Mouse (Mus musculus): ENCODE data around the gene Gm21974. TPM values are rescaled to one million over a fixed set of nuclear protein-coding genes. Genes with fewer than 3 reads are reported as not detected.
"Not testable (repeated sequence)": the region's sequence is repeated elsewhere in the genome, so short reads cannot be mapped to it uniquely, and the experiment has no call there.

Gene Gm21974
- polyA plus RNA-seq, 1 experiment from 2014 or later: not detected

- not testable (repeated sequence) for H3K27ac ChIP-seq (replicated peaks); ATAC-seq (ENCODE audit: low FRiP score, low read depth); H3K9ac ChIP-seq; H3K4me3 ChIP-seq; H3K36me3 ChIP-seq; H3K27me3 ChIP-seq; H3K9me3 ChIP-seq; H3K4me2 ChIP-seq
- H3K4me1 ChIP-seq (replicated peaks): peaks cover 16% of the 10 kb centered on the region
- WGBS: 77% methylated on average over 4 of the region's 4 CpGs
These were observed 57.4 kb downstream of the Gm21974 start for GRCm38 (mm10) chr7:127837878-127838277.

GRCm38 (mm10) chr7:127837473-127837872 lies 57.8 kb downstream of the Gm21974 start:
- ATAC-seq (ENCODE audit: low FRiP score, low read depth): no peak
- peaks cover 12% of the 10 kb centered on the region for H3K4me1 ChIP-seq (replicated peaks)
- H3K4me3 ChIP-seq: no peak overlapping the region
- no peaks in the 10 kb centered on the region for H3K36me3 ChIP-seq
- no peak overlapping the region for H3K27ac ChIP-seq (replicated peaks)
- H3K27me3 ChIP-seq: no peaks in the 10 kb centered on the region
- WGBS: 94% methylated on average over 5 of the region's 5 CpGs
- H3K9ac ChIP-seq: no peak overlapping the region
- H3K4me2 ChIP-seq: no peak overlapping the region
- H3K9me3 ChIP-seq: no peaks in the 10 kb centered on the region

Other genes starting within 250 kb of the Gm21974 start
- 53.2 and 55.1 TPM in 2 replicates for gene Bcl7c, start 186.5 kb downstream of the Gm21974 start, polyA plus RNA-seq (2015; fragmentation: Nextera tagmentation; extraction: Ambion mirVana)
- gene Ctf1, start 182.7 kb downstream of the Gm21974 start, polyA plus RNA-seq (2015; fragmentation: Nextera tagmentation; extraction: Ambion mirVana): 3.8 and 5.4 TPM in 2 replicates
- gene Ctf2, start 163.3 kb downstream of the Gm21974 start, polyA plus RNA-seq (2015; fragmentation: Nextera tagmentation; extraction: Ambion mirVana): 0.14 and 0.35 TPM in 2 replicates
- gene Fbxl19, start 150.9 kb downstream of the Gm21974 start, polyA plus RNA-seq (2015; fragmentation: Nextera tagmentation; extraction: Ambion mirVana): 10.0 and 10.5 TPM in 2 replicates
- 9.2 and 10.4 TPM in 2 replicates for gene Orai3, start 125.6 kb downstream of the Gm21974 start, polyA plus RNA-seq (2015; fragmentation: Nextera tagmentation; extraction: Ambion mirVana)
- 20.0 and 20.1 TPM in 2 replicates for gene Setd1a, start 118.8 kb downstream of the Gm21974 start, polyA plus RNA-seq (2015; fragmentation: Nextera tagmentation; extraction: Ambion mirVana)
- gene Gm49388, start 109.8 kb downstream of the Gm21974 start, polyA plus RNA-seq (2015; fragmentation: Nextera tagmentation; extraction: Ambion mirVana): not detected in 2 replicates
- 9.7 and 10.5 TPM in 2 replicates for gene Hsd3b7, start 94.8 kb downstream of the Gm21974 start, polyA plus RNA-seq (2015; fragmentation: Nextera tagmentation; extraction: Ambion mirVana)
- 21.5 and 22.4 TPM in 2 replicates for gene Stx4a, start 71.2 kb downstream of the Gm21974 start, polyA plus RNA-seq (2015; fragmentation: Nextera tagmentation; extraction: Ambion mirVana)
- gene Stx1b, start 70.9 kb downstream of the Gm21974 start, polyA plus RNA-seq (2015; fragmentation: Nextera tagmentation; extraction: Ambion mirVana): 63.4 and 72.5 TPM in 2 replicates
- 9.3 and 9.8 TPM in 2 replicates for gene Zfp646, start 19.2 kb downstream of the Gm21974 start, polyA plus RNA-seq (2015; fragmentation: Nextera tagmentation; extraction: Ambion mirVana)
- 35.1 and 36.9 TPM in 2 replicates for gene Zfp668, start 18.6 kb downstream of the Gm21974 start, polyA plus RNA-seq (2015; fragmentation: Nextera tagmentation; extraction: Ambion mirVana)
- 1.2 and 1.5 TPM in 2 replicates for gene Prss53, start 4.5 kb downstream of the Gm21974 start, polyA plus RNA-seq (2015; fragmentation: Nextera tagmentation; extraction: Ambion mirVana)
- gene Vkorc1, start 163 bp upstream of the Gm21974 start, polyA plus RNA-seq (2015; fragmentation: Nextera tagmentation; extraction: Ambion mirVana): 69.6 and 71.5 TPM in 2 replicates
- 61.6 and 65.4 TPM in 2 replicates for gene Bckdk, start 8.6 kb upstream of the Gm21974 start, polyA plus RNA-seq (2015; fragmentation: Nextera tagmentation; extraction: Ambion mirVana)
- 47.3 and 47.7 TPM in 2 replicates for gene Kat8, start 17.1 kb upstream of the Gm21974 start, polyA plus RNA-seq (2015; fragmentation: Nextera tagmentation; extraction: Ambion mirVana)
- 0.54 TPM in 2 replicates for gene Prss8, start 34.6 kb upstream of the Gm21974 start, polyA plus RNA-seq (2015; fragmentation: Nextera tagmentation; extraction: Ambion mirVana)
- gene Prss36, start 51.3 kb upstream of the Gm21974 start, polyA plus RNA-seq (2015; fragmentation: Nextera tagmentation; extraction: Ambion mirVana): 12.6 and 14.8 TPM in 2 replicates
- gene Fus, start 72.0 kb upstream of the Gm21974 start, polyA plus RNA-seq (2015; fragmentation: Nextera tagmentation; extraction: Ambion mirVana): 357 and 368 TPM in 2 replicates
- gene Pycard, start 98.4 kb upstream of the Gm21974 start, polyA plus RNA-seq (2015; fragmentation: Nextera tagmentation; extraction: Ambion mirVana): 6.7 and 10.3 TPM in 2 replicates
- gene Trim72, start 108.5 kb upstream of the Gm21974 start, polyA plus RNA-seq (2015; fragmentation: Nextera tagmentation; extraction: Ambion mirVana): not detected in 2 replicates
- 1.1 and 1.2 TPM in 2 replicates for gene Itgam, start 167.2 kb upstream of the Gm21974 start, polyA plus RNA-seq (2015; fragmentation: Nextera tagmentation; extraction: Ambion mirVana)
- not detected in 2 replicates for gene Gm49368, start 167.2 kb upstream of the Gm21974 start, polyA plus RNA-seq (2015; fragmentation: Nextera tagmentation; extraction: Ambion mirVana)
- 0.18 TPM in 1 of 2 replicates, not detected in the other for gene Itgax, start 234.1 kb upstream of the Gm21974 start, polyA plus RNA-seq (2015; fragmentation: Nextera tagmentation; extraction: Ambion mirVana)